Mouse (Mus musculus) lung, postnatal 0 days (tissue): Measurements from ENCODE around the gene Pank4. TPM values are rescaled to one million over a fixed set of nuclear protein-coding genes. Genes with fewer than 3 reads are reported as not detected.
A peak's percentile ranks its signal among the peaks of the same experiment; 100 is the strongest.

Experiments used
- ATAC-seq: fragments of 200-750 bp; cut with Nextera tagmentation; 2 replicates; pipeline ENCODE4 v1.8.0; 2017; ENCODE audit warnings: moderate library complexity
- DNase-seq: peaks from one replicate; pipeline ENCODE4 v3.0.0-alpha.2; 2016; ENCODE audit warnings: low spot score
- H3K27ac ChIP-seq: fragments of 300-500 bp; sonication (generic); 2 replicates; pipeline ENCODE4 v1.5.1; 2014; ENCODE audit warnings: antibody characterized with exemption, mild to moderate bottlenecking, low read length, mixed read lengths
- H3K27me3 ChIP-seq: fragments of 300-500 bp; sonication (generic); replicated peaks from 2 replicates; pipeline ENCODE4 v1.6.1; 2014; ENCODE audit warnings: low read length, mixed read lengths; ENCODE audit not compliant: insufficient read depth
- H3K36me3 ChIP-seq: fragments of 300-500 bp; sonication (generic); 2 replicates; pipeline ENCODE4 v1.6.1; 2014; ENCODE audit warnings: low read length, mixed read lengths; ENCODE audit not compliant: insufficient read depth
- H3K4me1 ChIP-seq: fragments of 300-500 bp; sonication (generic); 2 replicates; pipeline ENCODE4 v1.6.1; 2014; ENCODE audit warnings: antibody characterized with exemption, low read depth, low read length, mixed read lengths; ENCODE audit not compliant: insufficient read depth
- H3K4me2 ChIP-seq: fragments of 300-500 bp; sonication (generic); replicated peaks from 2 replicates; pipeline ENCODE4 v1.6.1; 2014; ENCODE audit warnings: low read depth, mild to moderate bottlenecking, low read length, moderate library complexity, mixed read lengths
- H3K4me3 ChIP-seq: fragments of 300-500 bp; sonication (generic); 2 replicates; pipeline ENCODE4 v1.5.1; 2014; ENCODE audit warnings: low read depth, low read length
- H3K9ac ChIP-seq: fragments of 300-500 bp; sonication (generic); replicated peaks from 2 replicates; pipeline ENCODE4 v1.6.1; 2014; ENCODE audit warnings: low read depth, mild to moderate bottlenecking
- H3K9me3 ChIP-seq: fragments of 300-500 bp; sonication (generic); 2 replicates; pipeline ENCODE4 v1.6.1; 2016; ENCODE audit warnings: low read length, mixed read lengths
- CTCF ChIP-seq: IDR thresholded peaks from 2 replicates; pipeline ENCODE4 v1.5.1; 2016; ENCODE audit warnings: antibody characterized with exemption, mild to moderate bottlenecking
- EP300 ChIP-seq: IDR thresholded peaks from 2 replicates; pipeline ENCODE4 v1.6.1; 2016; ENCODE audit warnings: antibody characterized with exemption, mild to moderate bottlenecking, control low read depth
- WGBS: fragments of 180-500 bp; shearing (Covaris S2); extraction: QIAGEN DNeasy Blood & Tissue Kit; methylation state at CpG from one replicate; pipeline ENCODE4 v1.1.7; 2014; 5-methylcytosine and 5-hydroxymethylcytosine counted together
- polyA plus RNA-seq: library from polyadenylated mRNA; unstranded; fragments of >200 nt; fragmentation: Nextera tagmentation; extraction: Ambion mirVana; gene quantifications from 2 replicates; pipeline ENCODE4 v1.2.1, GENCODE M21; 2015

The Pank4 gene
- polyA plus RNA-seq, 1 experiment from 2014 or later = 20.5 TPM

GRCm38 (mm10) chr4:154958171-154958570, 5.8 kb upstream of the Pank4 start:
- Histone ChIP-seq H3K4me1 (no peaks in the 10 kb centered on the region), H3K9me3 (no peaks in the 10 kb centered on the region), H3K4me2 (0 out of 2 replicates have a peak overlapping the region, but pooled peaks have one; percentile 3), H3K27me3 (peaks cover 61% of the 10 kb centered on the region), H3K4me3 (no peak overlapping the region), H3K9ac (no peak overlapping the region), H3K27ac (no peak overlapping the region), H3K36me3 (no peaks in the 10 kb centered on the region)
- DNase-seq (no peak), ATAC-seq (no peak)
- 3% methylated on average over 15 of the region's 15 CpGs for WGBS
- no peak for TF ChIP-seq CTCF
- TF ChIP-seq EP300 = no peak

- DNase-seq (no peak), ATAC-seq (no peak)
- TF ChIP-seq CTCF (no peak), EP300 (no peak)
- Histone ChIP-seq H3K4me1 (no peaks in the 10 kb centered on the region), H3K4me2 (no peak overlapping the region), H3K9me3 (no peaks in the 10 kb centered on the region), H3K27me3 (peaks cover 57% of the 10 kb centered on the region), H3K4me3 (no peak overlapping the region), H3K27ac (no peak overlapping the region), H3K36me3 (no peaks in the 10 kb centered on the region), H3K9ac (no peak overlapping the region)
- 19% methylated on average over 8 of the region's 8 CpGs for WGBS
Observed at GRCm38 (mm10) chr4:154958621-154959020, 5.3 kb upstream of the Pank4 start.

GRCm38 (mm10) chr4:154960021-154960689, 3.8 kb upstream of the Pank4 start:
- no peak for DNase-seq
- TF ChIP-seq EP300 = no peak
- no peak for TF ChIP-seq CTCF
- H3K27ac ChIP-seq = no peak overlapping the region
- no peaks in the 10 kb centered on the region for H3K9me3 ChIP-seq
- H3K4me2 ChIP-seq = peak overlapping the region; percentile 70
- no peak for ATAC-seq
- no peaks in the 10 kb centered on the region for H3K36me3 ChIP-seq
- H3K4me3 ChIP-seq = peak overlapping the region; percentile 33
- H3K9ac ChIP-seq = no peak overlapping the region
- peaks cover 51% of the 10 kb centered on the region for H3K27me3 ChIP-seq
- peaks cover 3% of the 10 kb centered on the region; the same call in 1 of the 2 replicates for H3K4me1 ChIP-seq
- 36% methylated on average over 20 of the region's 20 CpGs for WGBS

- TF ChIP-seq CTCF (no peak), EP300 (no peak)
- ATAC-seq = no peak
- no peak for DNase-seq
- H3K4me3 ChIP-seq = peak within 1 kb of the TSS; percentile 33
- no peak within 1 kb of the TSS for H3K27ac ChIP-seq
- H3K27me3 ChIP-seq = peaks cover 51% of the 10 kb centered on the region
- no peak within 1 kb of the TSS for H3K9ac ChIP-seq
- 1% methylated on average over 49 of the region's 65 CpGs for WGBS
- no peaks in the 10 kb centered on the region for H3K36me3 ChIP-seq
- H3K4me2 ChIP-seq = peak within 1 kb of the TSS; percentile 70
- H3K9me3 ChIP-seq = no peaks in the 10 kb centered on the region
- H3K4me1 ChIP-seq = peaks cover 3% of the 10 kb centered on the region; the same call in 1 of the 2 replicates
Observed at GRCm38 (mm10) chr4:154960690-154961225, 3.2 kb upstream of the Pank4 start, which contains the start of gene Hes5. TSS of gene Hes5 (plus strand) at chr4:154960923.

- no peak overlapping the region for H3K9ac ChIP-seq
- ATAC-seq (no peak), DNase-seq (peak; percentile 21)
- H3K36me3 ChIP-seq = no peaks in the 10 kb centered on the region
- under 1% methylated on average over 29 of the region's 47 CpGs for WGBS
- H3K27me3 ChIP-seq = peaks cover 51% of the 10 kb centered on the region
- peak overlapping the region; percentile 33 for H3K4me3 ChIP-seq
- H3K9me3 ChIP-seq = no peaks in the 10 kb centered on the region
- H3K27ac ChIP-seq = no peak overlapping the region
- H3K4me2 ChIP-seq = peak overlapping the region; percentile 70
- H3K4me1 ChIP-seq = peaks cover 3% of the 10 kb centered on the region; the same call in 1 of the 2 replicates
- peak; percentile 50 for TF ChIP-seq CTCF
- no peak for TF ChIP-seq EP300
Observed at GRCm38 (mm10) chr4:154961226-154961738, 2.6 kb upstream of the Pank4 start.

GRCm38 (mm10) chr4:154961911-154962310, 2.0 kb upstream of the Pank4 start:
- DNase-seq (no peak), ATAC-seq (no peak)
- no peak overlapping the region for H3K9ac ChIP-seq
- H3K36me3 ChIP-seq = no peaks in the 10 kb centered on the region
- no peak overlapping the region for H3K27ac ChIP-seq
- peaks cover 3% of the 10 kb centered on the region; the same call in 1 of the 2 replicates for H3K4me1 ChIP-seq
- peak overlapping the region; percentile 70; the same call in 1 of the 2 replicates for H3K4me2 ChIP-seq
- H3K9me3 ChIP-seq = no peaks in the 10 kb centered on the region
- H3K4me3 ChIP-seq = 0 out of 2 replicates have a peak overlapping the region, but pooled peaks have one; percentile 33
- no peak for TF ChIP-seq EP300
- no peak for TF ChIP-seq CTCF
- 33% methylated on average over 13 of the region's 13 CpGs for WGBS
- H3K27me3 ChIP-seq = peaks cover 51% of the 10 kb centered on the region
